Mouse (Mus musculus) midbrain, postnatal 0 days (tissue): ENCODE data around the gene Traf3ip3. TPM values are rescaled to one million over a fixed set of nuclear protein-coding genes. Genes with fewer than 3 reads are reported as not detected.
A peak's percentile ranks its signal among the peaks of the same experiment; 100 is the strongest.

Source experiments
- ATAC-seq: fragments of 200-750 bp; cut with Nextera tagmentation; 2 replicates; pipeline ENCODE4 v1.8.0; 2017; ENCODE audit warnings: moderate number of reproducible peaks, mild to moderate bottlenecking, moderate TSS enrichment, moderate library complexity; ENCODE audit not compliant: low FRiP score
- DNase-seq: peaks from one replicate; pipeline ENCODE4 v3.0.0-alpha.2; 2015; ENCODE audit warnings: low spot score
- H3K27ac ChIP-seq: fragments of 300-500 bp; sonication (generic); 2 replicates; pipeline ENCODE4 v1.5.1; 2014; ENCODE audit warnings: low read depth, mild to moderate bottlenecking, low read length, mixed read lengths
- H3K27me3 ChIP-seq: fragments of 300-500 bp; sonication (generic); 2 replicates; pipeline ENCODE4 v1.6.1; 2014; ENCODE audit warnings: low read length, control low read depth, mixed read lengths; ENCODE audit not compliant: insufficient read depth
- H3K36me3 ChIP-seq: fragments of 300-500 bp; sonication (generic); 2 replicates; pipeline ENCODE4 v1.6.1; 2014; ENCODE audit warnings: low read length, control low read depth, mixed read lengths; ENCODE audit not compliant: insufficient read depth
- H3K4me1 ChIP-seq: fragments of 300-500 bp; sonication (generic); 2 replicates; pipeline ENCODE4 v1.6.1; 2014; ENCODE audit warnings: mild to moderate bottlenecking, control low read depth, antibody characterized with exemption, low read length, mixed read lengths; ENCODE audit not compliant: insufficient read depth
- H3K4me2 ChIP-seq: fragments of 300-500 bp; sonication (generic); 2 replicates; pipeline ENCODE4 v1.6.1; 2014; ENCODE audit warnings: low read depth, mild to moderate bottlenecking, low read length, mixed read lengths; ENCODE audit not compliant: poor library complexity, severe bottlenecking
- H3K4me3 ChIP-seq: fragments of 300-500 bp; sonication (generic); 2 replicates; pipeline ENCODE4 v1.5.1; 2014; ENCODE audit warnings: low read depth, mild to moderate bottlenecking, low read length, moderate library complexity
- H3K9ac ChIP-seq: fragments of 300-500 bp; sonication (generic); replicated peaks from 2 replicates; pipeline ENCODE4 v1.6.1; 2014; ENCODE audit warnings: mild to moderate bottlenecking, low read length, moderate library complexity, mixed read lengths; ENCODE audit not compliant: poor library complexity, severe bottlenecking
- H3K9me3 ChIP-seq: fragments of 300-500 bp; sonication (generic); 2 replicates; pipeline ENCODE4 v1.6.1; 2016; ENCODE audit warnings: low read length, control low read depth
- CTCF ChIP-seq: IDR thresholded peaks from 2 replicates; pipeline ENCODE4 v1.5.1; 2016; ENCODE audit warnings: antibody characterized with exemption, mild to moderate bottlenecking
- WGBS: fragments of 180-500 bp; shearing (Covaris S2); extraction: QIAGEN DNeasy Blood & Tissue Kit; methylation state at CpG from one replicate; pipeline ENCODE4 v1.1.7; 2014; 5-methylcytosine and 5-hydroxymethylcytosine counted together
- polyA plus RNA-seq: library from polyadenylated mRNA; unstranded; fragments of >200 nt; fragmentation: Nextera tagmentation; extraction: Ambion mirVana; gene quantifications from 2 replicates; pipeline ENCODE4 v1.2.1, GENCODE M21; 2015
- total RNA-seq: library from RNA; depleted of rRNA; stranded (reverse); fragments of >200 nt; gene quantifications from 2 replicates; pipeline ENCODE4 v1.2.3, GENCODE M21; 2014; rRNA removed

Traf3ip3 gene
- total RNA-seq: 2.4 and 2.7 TPM in 2 replicates
- polyA plus RNA-seq: 1.3 and 1.9 TPM in 2 replicates

DNA sequence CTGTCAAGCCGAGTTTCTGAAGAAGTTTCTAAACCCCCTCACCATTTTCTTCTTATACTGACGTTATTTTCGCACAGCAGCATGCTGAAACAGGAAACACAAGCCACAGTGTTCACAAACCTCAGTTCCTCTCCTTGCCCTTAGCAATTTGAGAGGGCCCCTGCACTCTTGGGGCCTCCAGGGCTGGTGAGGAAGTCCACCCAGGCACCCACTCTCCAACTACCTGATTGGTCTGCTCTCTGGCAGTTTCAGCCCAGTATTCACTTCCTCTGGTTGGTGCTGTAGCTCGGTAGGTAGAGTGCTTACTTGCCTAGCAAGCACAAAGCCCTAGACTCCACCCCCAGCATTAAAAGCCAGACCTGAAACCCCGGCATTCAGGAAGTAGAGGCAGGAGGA, at the start of gene Traf3ip3:
Gene Traf3ip3 (minus strand): TSS at position 321 of the 396 bp plus-strand sequence.
- no peak within 1 kb of the TSS for H3K4me3 ChIP-seq
- H3K4me1 ChIP-seq: no peaks in the 10 kb centered on the region
- 74% methylated on average over 5 of the region's 5 CpGs for WGBS
- H3K9me3 ChIP-seq: no peaks in the 10 kb centered on the region
- H3K4me2 ChIP-seq: no peak within 1 kb of the TSS
- no peak for TF ChIP-seq CTCF
- no peaks in the 10 kb centered on the region for H3K27me3 ChIP-seq
- no peaks in the 10 kb centered on the region for H3K36me3 ChIP-seq
- no peak within 1 kb of the TSS for H3K9ac ChIP-seq
- no peak within 1 kb of the TSS for H3K27ac ChIP-seq
- ATAC-seq: no peak
- peak; percentile 4 for DNase-seq

DNA sequence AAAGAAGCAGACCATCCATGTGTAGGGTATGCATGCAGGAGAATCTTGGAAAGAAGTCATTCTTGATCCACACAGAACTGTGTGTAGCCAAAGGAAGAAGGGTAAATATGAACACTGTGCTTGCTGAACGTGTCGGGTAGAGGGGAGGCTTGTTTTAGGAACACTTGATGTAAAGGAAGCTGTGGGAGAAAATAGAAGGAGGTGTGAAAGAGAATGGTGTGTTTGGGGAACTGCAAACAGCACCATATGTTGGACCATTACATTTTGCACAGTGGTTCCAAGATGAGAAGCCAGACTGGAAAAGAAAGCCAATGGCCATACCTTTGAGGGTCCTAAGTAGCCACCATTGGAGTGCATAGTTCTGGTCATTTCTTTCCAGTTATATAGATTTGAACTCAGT, 48.5 kb upstream of the Traf3ip3 start:
- WGBS: 86% methylated on average over 2 of the region's 2 CpGs
- TF ChIP-seq CTCF: no peak
- Histone ChIP-seq H3K9me3 (no peaks in the 10 kb centered on the region), H3K36me3 (no peaks in the 10 kb centered on the region), H3K4me3 (no peak overlapping the region), H3K27me3 (no peaks in the 10 kb centered on the region), H3K4me1 (no peaks in the 10 kb centered on the region), H3K27ac (no peak overlapping the region), H3K4me2 (no peak overlapping the region), H3K9ac (no peak overlapping the region)
- DNase-seq (no peak), ATAC-seq (no peak)

DNA sequence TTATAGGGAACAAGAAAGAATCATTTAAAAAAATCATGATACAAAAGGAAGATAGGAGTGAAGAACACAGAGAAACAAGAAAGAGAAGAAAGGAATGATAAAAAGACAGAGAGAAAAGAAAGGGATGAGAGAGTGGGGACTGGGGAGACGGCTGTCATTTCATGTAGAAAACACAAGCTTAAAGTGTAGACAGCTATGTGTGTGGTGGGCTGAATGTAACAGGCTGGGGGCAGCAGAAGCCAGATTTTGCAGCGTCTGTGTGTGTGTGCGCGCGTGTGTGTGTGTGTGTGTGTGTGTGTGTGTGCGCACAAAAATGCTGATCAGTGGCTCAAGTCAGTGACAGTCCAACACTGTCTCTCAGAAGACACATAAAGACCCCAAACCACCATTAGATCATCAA, 42.7 kb upstream of the Traf3ip3 start:
- no peak for TF ChIP-seq CTCF
- no peaks in the 10 kb centered on the region for H3K27me3 ChIP-seq
- no peak overlapping the region for H3K9ac ChIP-seq
- no peaks in the 10 kb centered on the region for H3K36me3 ChIP-seq
- H3K4me1 ChIP-seq: no peaks in the 10 kb centered on the region
- H3K27ac ChIP-seq: no peak overlapping the region
- H3K9me3 ChIP-seq: no peaks in the 10 kb centered on the region
- ATAC-seq (no peak), DNase-seq (no peak)
- no peak overlapping the region for H3K4me3 ChIP-seq
- H3K4me2 ChIP-seq: no peak overlapping the region
- 75% methylated on average over 6 of the region's 6 CpGs for WGBS

DNA sequence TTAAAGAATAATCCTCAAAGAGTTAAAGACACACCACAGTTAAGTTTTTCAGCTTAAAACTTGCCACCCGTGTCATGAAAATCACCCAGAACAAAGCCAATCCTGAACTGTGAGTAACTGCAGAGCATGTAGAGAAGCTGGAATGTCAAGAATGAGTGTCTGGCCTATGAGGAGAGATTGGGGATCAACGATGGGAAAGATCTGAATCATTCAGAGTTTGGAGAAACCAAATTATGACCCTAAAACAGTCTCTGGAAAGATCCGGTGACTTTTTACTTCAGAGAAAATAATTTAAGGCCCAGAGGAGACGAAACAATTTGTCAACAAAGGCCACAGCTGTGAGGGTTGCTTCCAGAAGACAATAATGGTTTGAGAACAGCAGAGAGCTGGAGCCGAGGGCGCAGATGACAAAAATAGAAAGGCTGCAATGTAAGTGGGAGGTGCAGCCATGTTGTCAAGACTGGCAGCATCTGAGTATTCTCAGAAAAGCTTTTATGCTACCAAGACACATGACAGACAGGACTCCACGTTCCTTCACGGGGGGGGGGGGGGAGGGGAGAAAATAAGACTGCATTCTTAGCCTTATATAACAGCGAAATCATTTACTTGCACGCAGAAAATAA, 42.2 kb upstream of the Traf3ip3 start:
- no peak overlapping the region for H3K4me2 ChIP-seq
- H3K27me3 ChIP-seq: no peaks in the 10 kb centered on the region
- WGBS: 58% methylated on average over 10 of the region's 10 CpGs
- H3K4me1 ChIP-seq: no peaks in the 10 kb centered on the region
- no peak for ATAC-seq
- H3K36me3 ChIP-seq: no peaks in the 10 kb centered on the region
- H3K4me3 ChIP-seq: no peak overlapping the region
- H3K9ac ChIP-seq: no peak overlapping the region
- H3K9me3 ChIP-seq: no peaks in the 10 kb centered on the region
- no peak for DNase-seq
- no peak for TF ChIP-seq CTCF
- no peak overlapping the region for H3K27ac ChIP-seq

DNA sequence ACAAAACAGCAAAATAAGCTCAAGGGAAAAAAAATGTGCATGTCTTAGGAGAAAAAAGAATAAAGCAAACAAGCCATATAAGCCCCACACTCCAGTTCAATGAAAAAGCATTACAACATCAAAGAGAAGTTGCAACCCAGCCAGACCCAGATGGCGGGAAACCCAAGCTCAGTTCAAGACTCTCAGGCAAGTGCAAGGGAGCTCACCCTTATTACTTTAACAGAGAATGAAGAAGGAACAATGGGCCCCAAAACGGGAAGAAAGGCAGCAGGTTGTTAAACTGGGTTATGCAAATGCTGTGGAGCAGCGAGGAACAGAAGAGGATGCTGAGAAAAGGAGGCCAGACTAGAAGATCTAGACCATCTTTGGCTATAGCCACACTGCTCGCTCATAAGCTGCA, 41.4 kb upstream of the Traf3ip3 start:
- Histone ChIP-seq H3K4me2 (no peak overlapping the region), H3K36me3 (no peaks in the 10 kb centered on the region), H3K4me1 (no peaks in the 10 kb centered on the region), H3K9ac (no peak overlapping the region), H3K27me3 (no peaks in the 10 kb centered on the region), H3K9me3 (no peaks in the 10 kb centered on the region), H3K4me3 (no peak overlapping the region), H3K27ac (no peak overlapping the region)
- 60% methylated on average over 4 of the region's 4 CpGs for whole genome bisulfite sequencing
- DNase-seq (no peak), ATAC-seq (no peak)
- TF ChIP-seq CTCF: no peak

DNA sequence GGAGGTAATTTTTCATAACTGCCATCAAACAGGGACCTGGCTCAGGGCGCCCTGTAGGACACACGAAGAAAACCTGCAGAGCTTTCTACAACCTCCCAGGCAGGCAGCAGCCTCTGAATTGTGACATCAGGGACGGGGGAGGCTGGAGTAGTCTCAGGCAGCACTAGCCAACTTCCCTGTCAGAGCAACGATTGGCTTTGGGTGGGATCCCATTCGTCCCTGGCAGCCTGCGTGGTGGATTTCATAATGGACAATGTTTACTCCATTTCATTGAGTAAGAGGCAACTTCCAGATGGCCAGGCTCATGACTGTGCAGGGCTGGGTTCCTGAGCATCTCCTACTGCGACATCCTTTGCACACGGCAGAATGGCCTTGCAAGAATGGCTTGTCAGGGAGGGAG, 40.7 kb upstream of the Traf3ip3 start:
- no peaks in the 10 kb centered on the region for H3K4me1 ChIP-seq
- no peak overlapping the region for H3K4me2 ChIP-seq
- H3K4me3 ChIP-seq: no peak overlapping the region
- no peak for TF ChIP-seq CTCF
- DNase-seq (peak; percentile 54), ATAC-seq (no peak)
- H3K27ac ChIP-seq: no peak overlapping the region
- no peaks in the 10 kb centered on the region for H3K9me3 ChIP-seq
- H3K36me3 ChIP-seq: no peaks in the 10 kb centered on the region
- 73% methylated on average over 8 of the region's 8 CpGs for WGBS
- H3K9ac ChIP-seq: no peak overlapping the region
- no peaks in the 10 kb centered on the region for H3K27me3 ChIP-seq
